Mouse (Mus musculus) megakaryocyte, embryonic 14.5 days (primary cell): ENCODE results near the gene Rangrf.

Source experiments
- FLI1 ChIP-seq: IDR thresholded peaks from 2 replicates; pipeline ENCODE4 v1.6.1; 2012; ENCODE audit warnings: low read length, inconsistent platforms, mixed read lengths
- GATA1 ChIP-seq: IDR thresholded peaks from 3 replicates; pipeline ENCODE4 v1.6.1; 2012; ENCODE audit warnings: mixed read lengths, low read length, inconsistent platforms, borderline replicate concordance

DNA sequence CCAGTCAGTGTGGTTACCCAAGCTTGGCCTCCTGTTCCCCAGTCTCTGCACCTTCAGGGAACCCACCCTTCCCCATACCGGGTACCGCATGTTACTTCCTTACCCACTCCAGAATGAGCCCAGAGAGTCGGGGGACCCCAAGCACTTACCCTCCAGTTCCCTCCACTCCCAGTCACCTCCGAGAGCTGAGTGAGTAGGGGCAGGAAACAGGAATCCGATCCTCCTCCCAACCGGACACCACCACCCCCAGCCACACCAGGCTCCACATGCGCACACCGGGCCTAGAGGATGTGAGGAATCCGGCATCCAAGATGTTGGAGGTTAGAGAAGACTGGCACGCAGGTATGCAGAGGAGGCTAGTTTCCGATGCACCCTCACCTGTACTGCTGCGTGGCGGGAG, 18.3 kb downstream of the Rangrf start:
- TF ChIP-seq GATA1 (no peak), FLI1 (no peak)
